Mouse (Mus musculus): ENCODE measurements around the gene Pkn3.
A peak's percentile ranks its signal among the peaks of the same experiment; 100 is the strongest.

The Pkn3 gene

GRCm38 (mm10) chr2:30063235-30063634, 14.2 kb upstream of the Pkn3 start:
- DNase-seq (ENCODE audit: low spot score): no peak

DNA sequence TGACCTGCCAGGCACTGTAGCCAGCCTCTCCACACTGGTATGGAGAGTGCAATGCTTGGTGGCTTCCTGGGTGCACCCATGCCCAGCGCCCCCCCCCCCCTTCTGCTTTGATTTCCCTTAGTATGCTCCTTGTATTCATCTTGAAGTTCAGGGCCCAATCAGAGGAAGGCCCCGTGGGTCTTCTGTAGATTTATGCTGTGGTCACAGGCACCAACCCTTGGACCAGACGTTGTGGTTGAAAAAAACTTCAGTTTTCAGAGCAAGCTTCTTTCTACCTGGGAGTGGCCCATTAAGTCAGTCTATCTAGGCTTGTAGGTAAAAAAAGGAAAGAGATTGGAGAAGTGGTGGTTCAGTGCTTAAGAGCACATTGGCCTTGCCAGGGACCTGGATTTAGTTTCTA, 13.7 kb upstream of the Pkn3 start:
- no peak for DNase-seq (ENCODE audit: low spot score)

- no peak for DNase-seq (ENCODE audit: low spot score)
Measured at GRCm38 (mm10) chr2:30064298-30064697, 13.2 kb upstream of the Pkn3 start.

- DNase-seq (ENCODE audit: low spot score): peak; percentile 95
Measured at GRCm38 (mm10) chr2:30066046-30066901, 11.2 kb upstream of the Pkn3 start.

DNA sequence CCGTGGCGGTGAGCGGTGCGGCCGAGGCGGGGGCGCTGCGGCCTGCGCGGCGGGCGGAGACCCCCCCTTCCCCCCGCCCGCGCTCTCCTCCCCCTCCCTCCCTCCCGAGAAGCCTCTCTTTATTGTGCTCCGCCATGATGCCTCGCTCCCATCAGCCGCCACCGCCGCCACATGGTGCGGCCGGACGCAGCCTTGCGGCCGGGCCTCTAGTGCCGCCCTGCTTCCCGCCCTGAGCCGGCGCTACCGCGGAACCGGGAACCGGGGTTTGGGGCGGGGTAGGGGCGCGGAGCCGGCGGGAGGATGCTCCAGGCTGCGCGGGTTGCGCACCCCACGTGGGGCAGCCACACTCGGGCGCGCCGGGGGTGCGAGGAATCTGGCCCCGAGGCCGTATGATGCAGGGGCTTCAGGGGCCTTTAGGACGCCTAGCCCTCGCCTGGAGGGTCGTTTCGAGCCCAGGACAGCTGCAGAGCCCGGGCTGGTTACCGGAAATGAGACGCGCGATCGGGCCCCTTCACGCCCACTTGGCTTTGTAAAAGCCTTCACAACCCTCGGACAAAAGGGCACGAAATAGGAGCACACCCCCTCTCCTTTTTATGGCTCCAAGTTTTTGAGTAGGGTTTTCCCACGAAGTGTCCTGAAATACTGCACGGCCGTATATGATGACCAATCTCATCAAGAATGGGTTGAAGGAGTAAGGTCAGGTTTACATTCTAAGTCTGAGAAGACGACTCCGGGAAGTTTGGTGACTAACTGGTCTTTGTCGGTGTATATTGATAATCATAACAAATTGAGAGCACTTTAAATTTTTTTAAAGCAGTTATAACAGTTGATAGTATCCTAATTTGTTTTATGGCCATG, 10.2 kb upstream of the Pkn3 start:
- DNase-seq (ENCODE audit: low spot score): peak; percentile 34

- DNase-seq (ENCODE audit: low spot score): no peak
Measured at GRCm38 (mm10) chr2:30067962-30068361, 9.5 kb upstream of the Pkn3 start.

- no peak for DNase-seq (ENCODE audit: low spot score)
Measured at GRCm38 (mm10) chr2:30072875-30073274, 4.6 kb upstream of the Pkn3 start.

GRCm38 (mm10) chr2:30073285-30073684, 4.2 kb upstream of the Pkn3 start:
- DNase-seq (ENCODE audit: low spot score): no peak

GRCm38 (mm10) chr2:30075625-30076024, 1.9 kb upstream of the Pkn3 start:
- DNase-seq (ENCODE audit: low spot score): no peak

- no peak for DNase-seq (ENCODE audit: low spot score)
Measured at GRCm38 (mm10) chr2:30076439-30076838, 1.0 kb upstream of the Pkn3 start.

DNA sequence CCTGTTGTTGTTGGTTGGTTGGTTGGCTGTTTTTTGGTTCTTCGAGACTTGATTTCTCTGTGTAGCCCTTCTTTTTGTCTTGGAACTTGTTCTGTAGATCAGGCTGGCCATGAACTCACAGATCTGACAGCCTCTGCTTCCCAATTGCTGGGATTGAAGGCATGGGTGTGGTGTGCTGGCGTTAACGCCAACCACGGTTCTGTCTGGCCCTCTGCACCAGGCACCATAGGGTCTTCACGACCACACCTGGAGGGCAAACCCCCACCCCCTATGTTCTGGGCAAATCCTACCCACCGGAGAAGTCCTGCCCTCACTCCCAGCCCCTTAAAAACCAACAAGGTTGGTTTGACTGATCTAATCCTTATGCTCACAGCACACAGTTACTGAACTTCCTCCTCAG, 525 bp upstream of the Pkn3 start:
- no peak for DNase-seq (ENCODE audit: low spot score)

GRCm38 (mm10) chr2:30078349-30078712, 847 bp downstream of the Pkn3 start:
- no peak for DNase-seq (ENCODE audit: low spot score)

DNA sequence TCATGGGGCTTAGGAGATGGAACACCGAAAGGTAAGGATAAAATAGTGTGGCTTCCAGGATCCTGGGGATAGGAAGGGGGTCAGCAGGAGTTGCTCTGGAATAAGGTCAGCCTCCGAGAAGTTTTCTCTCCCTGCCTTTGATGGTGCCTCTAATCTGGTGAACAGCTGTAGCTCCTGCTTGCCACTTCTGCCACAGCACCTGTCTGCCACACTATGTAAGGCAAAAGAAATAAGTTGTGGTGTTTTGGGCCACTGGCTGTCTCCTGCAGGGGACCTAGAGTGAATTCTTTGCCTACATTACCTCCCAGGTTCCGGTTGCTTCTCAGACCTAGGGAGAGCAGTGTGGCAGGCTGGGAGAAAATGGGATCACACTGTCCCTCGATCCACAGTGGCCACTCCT, 1.3 kb downstream of the Pkn3 start:
- DNase-seq (ENCODE audit: low spot score): no peak

- DNase-seq (ENCODE audit: low spot score): no peak
Measured at GRCm38 (mm10) chr2:30080181-30080800, 2.8 kb downstream of the Pkn3 start.

DNA sequence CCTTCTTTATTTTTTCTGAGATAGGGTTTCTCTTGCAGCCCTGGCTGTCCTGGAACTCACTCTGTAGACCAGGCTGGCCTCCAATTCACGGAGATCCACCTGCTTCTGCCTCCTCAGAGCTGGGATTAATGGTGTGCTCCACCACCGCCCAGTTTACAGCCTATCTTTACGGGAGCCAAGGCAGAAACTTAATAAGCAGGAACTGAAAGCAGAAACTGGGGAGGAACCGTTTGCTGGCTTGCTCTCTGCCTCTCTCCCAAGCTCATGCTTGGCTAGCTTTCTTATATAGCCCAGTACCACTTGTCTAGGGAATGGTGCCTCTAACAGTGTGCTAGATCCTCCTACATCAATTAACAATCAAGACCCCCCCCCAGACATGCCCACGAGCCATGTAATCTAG, 6.6 kb downstream of the Pkn3 start:
- no peak for DNase-seq (ENCODE audit: low spot score)

DNA sequence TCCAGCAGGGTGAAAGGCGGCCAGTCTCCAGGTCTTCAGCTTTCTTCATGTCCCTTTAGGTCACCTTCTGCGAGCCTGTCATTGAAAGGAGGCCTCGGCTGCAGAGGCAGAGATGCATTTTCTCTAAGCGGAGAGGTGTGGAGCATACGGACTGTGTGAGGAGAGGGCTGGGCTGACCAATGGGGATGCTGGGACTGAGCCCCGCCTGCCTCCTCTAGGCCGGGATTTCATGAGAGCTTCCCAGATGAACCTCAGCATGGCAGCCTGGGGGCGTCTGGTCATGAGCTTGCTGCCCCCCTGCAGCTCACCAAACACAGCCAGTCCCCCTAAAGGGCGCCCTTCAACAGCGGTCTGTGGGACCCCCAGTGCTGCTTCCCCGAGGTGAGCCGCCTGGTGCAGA, 7.1 kb downstream of the Pkn3 start:
- DNase-seq (ENCODE audit: low spot score): no peak

DNA sequence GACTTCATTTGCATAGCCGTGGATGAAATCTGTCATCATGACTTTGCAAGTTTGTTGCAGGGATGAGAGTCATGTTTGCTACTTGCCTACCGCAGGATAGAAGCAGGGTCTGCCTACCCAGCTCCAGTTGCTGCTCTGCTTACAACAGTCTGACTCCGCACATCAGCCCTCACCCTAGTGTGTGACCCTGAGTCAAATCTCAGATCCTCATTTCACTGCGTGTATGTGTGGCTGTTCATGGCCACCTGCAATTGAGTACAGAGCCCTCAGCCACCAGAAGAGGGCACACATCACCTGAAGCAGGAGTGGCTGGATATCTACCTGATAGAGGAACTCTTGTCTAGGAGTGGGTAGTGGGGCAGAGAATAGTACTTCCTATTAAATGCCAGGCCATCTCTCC, 9.8 kb downstream of the Pkn3 start:
- DNase-seq (ENCODE audit: low spot score): no peak

DNA sequence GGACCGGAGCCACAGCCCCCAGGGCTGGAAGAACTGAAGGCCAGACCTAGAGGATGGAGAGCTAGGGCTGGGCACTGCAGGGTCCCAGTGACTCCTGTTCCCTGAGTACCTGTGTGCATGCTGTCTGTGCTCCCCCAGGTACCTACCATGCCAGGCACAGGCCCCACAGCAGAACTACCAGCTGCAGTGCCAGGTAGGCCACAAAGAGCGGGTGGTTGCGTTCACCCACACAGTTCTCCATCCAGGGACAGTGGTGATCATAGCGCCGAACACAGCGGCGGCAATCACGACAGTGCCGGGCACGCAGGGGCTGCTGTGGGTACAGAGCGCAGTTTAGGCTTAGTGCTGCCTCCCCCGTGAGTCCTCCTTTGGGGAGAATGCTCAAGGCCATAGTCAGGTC, 14.0 kb downstream of the Pkn3 start:
- DNase-seq (ENCODE audit: low spot score): no peak

GRCm38 (mm10) chr2:30092280-30092918, 14.9 kb downstream of the Pkn3 start:
- DNase-seq (ENCODE audit: low spot score): no peak

- DNase-seq (ENCODE audit: low spot score): peak; percentile 96
Measured at GRCm38 (mm10) chr2:30093471-30094207, 16.2 kb downstream of the Pkn3 start, which contains the start of gene Zdhhc12. Gene Zdhhc12, minus strand, starts transcription at chr2:30093648.

DNA sequence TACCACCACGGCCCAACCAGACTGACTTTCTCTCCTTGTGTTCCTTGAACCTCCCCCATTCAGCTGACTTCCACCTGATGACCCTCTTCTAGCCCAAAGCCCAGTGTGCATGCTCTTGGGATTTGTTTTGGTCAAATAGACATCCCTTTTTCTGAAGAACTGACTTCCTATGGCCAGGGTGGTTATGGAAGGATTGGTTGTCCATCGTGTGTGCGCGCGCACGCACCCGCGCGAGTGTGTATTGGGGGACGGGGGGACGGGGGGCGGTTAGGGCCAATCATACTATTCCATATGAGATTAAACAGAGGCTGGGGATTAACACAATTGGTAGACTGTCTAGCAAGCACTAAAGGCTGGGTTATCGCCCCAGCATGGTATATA, 16.7 kb downstream of the Pkn3 start:
- DNase-seq (ENCODE audit: low spot score): peak; percentile 30

Data from MN1 (cell line).